Mouse (Mus musculus): ENCODE measurements around the gene Rabl6. TPM values are rescaled to one million over a fixed set of nuclear protein-coding genes. Genes with fewer than 3 reads are reported as not detected.

Gene Rabl6
- polyA plus RNA-seq, 1 experiment, result 40.9 TPM

GRCm38 (mm10) chr2:25551186-25551585 lies 57.1 kb downstream of the Rabl6 start:
- TF ChIP-seq CTCF (IDR thresholded peaks at IDR 0.05; ENCODE audit: control insufficient read depth, insufficient read depth, insufficient replicate concordance, low read depth, low read length) (peak; percentile 54; the same call in 1 of the 2 replicates), POLR2A (IDR thresholded peaks at IDR 0.05; ENCODE audit: control insufficient read depth, low read depth, low read length) (no peak)
- Histone ChIP-seq H3K4me3 (ENCODE audit: control insufficient read depth, low read depth, low read length) (no peak overlapping the region), H3K27me3 (ENCODE audit: control insufficient read depth, insufficient read depth, low read length) (no peaks in the 10 kb centered on the region), H3K36me3 (ENCODE audit: control insufficient read depth, insufficient read depth, low read length) (no peaks in the 10 kb centered on the region), H3K4me1 (ENCODE audit: control insufficient read depth, insufficient read depth, low read length) (peaks cover 7% of the 10 kb centered on the region), H3K27ac (ENCODE audit: control insufficient read depth, insufficient read depth, low read depth, low read length) (no peak overlapping the region)

DNA sequence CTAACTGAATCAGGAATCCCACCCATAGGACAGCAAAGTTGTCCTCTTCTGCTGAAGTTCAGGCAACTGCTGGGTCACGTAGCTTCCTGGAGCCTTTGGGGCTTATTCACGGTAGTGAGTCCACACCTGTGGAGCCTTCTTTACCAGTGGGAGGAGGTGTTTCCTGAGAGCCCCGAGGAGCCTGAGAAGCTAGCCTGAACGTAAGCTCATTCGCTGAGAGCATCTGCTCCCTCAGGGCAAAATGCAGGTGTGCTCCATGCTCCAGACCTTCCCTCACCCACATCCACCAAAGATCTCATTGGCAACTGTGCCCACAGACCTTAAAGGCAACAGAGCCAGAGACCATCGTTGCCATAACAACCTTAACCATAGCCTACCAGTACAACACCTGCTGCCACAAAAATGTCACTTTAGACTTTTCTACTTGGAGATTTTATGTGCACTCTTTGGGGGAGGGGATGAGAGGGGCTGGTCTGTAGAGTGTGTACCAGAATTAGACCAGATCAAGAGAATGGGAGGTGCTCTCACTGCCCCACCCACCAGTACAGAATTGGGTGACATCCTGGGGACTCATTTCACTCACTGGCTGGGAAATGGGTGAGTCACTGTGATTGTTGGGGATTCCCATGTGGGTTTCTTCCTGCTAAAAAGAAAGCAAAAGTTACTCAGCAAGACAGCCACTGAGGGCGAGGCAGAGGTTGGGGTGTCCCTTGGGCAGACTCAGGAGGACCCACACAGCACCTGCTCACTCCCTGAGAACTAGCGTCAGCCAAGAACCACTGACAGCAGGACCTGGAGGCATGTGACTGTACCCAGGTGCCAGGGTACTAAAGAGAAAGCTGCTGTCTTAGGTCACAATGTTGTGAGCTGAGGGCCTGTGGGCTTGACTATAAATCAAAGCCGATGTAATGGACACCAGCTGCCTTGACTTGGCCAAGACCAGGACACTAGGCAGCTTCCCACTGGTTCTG lies 59.0 kb downstream of the Rabl6 start:
- Histone ChIP-seq H3K4me1 (ENCODE audit: control insufficient read depth, insufficient read depth, low read length) (peaks cover 11% of the 10 kb centered on the region), H3K27me3 (ENCODE audit: control insufficient read depth, insufficient read depth, low read length) (no peaks in the 10 kb centered on the region), H3K27ac (ENCODE audit: control insufficient read depth, insufficient read depth, low read depth, low read length) (no peak overlapping the region), H3K4me3 (ENCODE audit: control insufficient read depth, low read depth, low read length) (no peak overlapping the region), H3K36me3 (ENCODE audit: control insufficient read depth, insufficient read depth, low read length) (no peaks in the 10 kb centered on the region)
- TF ChIP-seq CTCF (IDR thresholded peaks at IDR 0.05; ENCODE audit: control insufficient read depth, insufficient read depth, insufficient replicate concordance, low read depth, low read length) (no peak), POLR2A (IDR thresholded peaks at IDR 0.05; ENCODE audit: control insufficient read depth, low read depth, low read length) (no peak)

GRCm38 (mm10) chr2:25546811-25547491 lies 61.4 kb downstream of the Rabl6 start, which contains the start of gene Traf2:
Traf2 (minus strand) TSS chr2:25546940.
- Histone ChIP-seq H3K36me3 (ENCODE audit: control insufficient read depth, insufficient read depth, low read length) (no peaks in the 10 kb centered on the region), H3K4me3 (ENCODE audit: control insufficient read depth, low read depth, low read length) (peak within 1 kb of the TSS; percentile 98), H3K4me1 (ENCODE audit: control insufficient read depth, insufficient read depth, low read length) (peaks cover 11% of the 10 kb centered on the region), H3K27me3 (ENCODE audit: control insufficient read depth, insufficient read depth, low read length) (no peaks in the 10 kb centered on the region), H3K27ac (ENCODE audit: control insufficient read depth, insufficient read depth, low read depth, low read length) (peak within 1 kb of the TSS; percentile 99)
- TF ChIP-seq POLR2A (IDR thresholded peaks at IDR 0.05; ENCODE audit: control insufficient read depth, low read depth, low read length) (no peak), CTCF (IDR thresholded peaks at IDR 0.05; ENCODE audit: control insufficient read depth, insufficient read depth, insufficient replicate concordance, low read depth, low read length) (no peak)

DNA sequence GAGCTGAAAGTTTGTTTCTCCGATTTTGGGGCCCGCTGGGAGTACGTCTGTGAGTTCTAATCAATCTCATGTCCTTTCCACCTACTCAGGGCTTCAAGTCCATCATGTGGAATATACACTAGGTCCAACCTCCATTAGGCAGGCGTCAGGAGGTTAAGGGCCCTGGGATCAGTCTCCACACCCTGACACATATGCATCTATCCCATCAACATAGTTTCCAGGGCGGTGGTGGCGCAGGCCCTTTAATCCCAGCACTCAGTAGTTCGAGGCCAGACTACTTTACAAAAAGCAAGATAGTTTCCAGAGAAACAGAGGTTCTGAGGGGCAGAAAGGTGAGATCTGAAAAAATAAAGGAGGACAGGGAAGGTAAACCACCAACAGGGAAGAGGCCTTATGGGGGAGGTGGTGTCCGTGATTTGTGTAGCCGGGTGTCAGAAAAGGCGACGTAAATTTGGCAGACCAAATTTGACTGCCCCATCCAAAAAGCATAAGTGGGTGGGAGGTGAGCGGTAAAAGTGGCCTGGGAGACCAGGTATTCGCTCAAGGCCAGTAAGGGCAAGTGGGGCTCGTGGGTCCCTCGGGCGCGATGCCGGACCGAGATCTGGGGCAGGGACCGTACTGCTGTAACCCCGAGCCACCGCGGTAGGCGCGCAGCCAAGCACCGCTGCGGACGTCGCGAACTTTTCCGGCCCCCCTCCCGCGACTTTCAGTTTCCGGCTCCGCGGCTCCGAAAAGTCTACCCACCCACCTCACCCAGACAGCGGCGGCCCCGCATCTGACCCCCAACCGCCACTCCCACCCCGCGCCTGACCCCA lies 62.1 kb downstream of the Rabl6 start:
- TF ChIP-seq POLR2A (IDR thresholded peaks at IDR 0.05; ENCODE audit: control insufficient read depth, low read depth, low read length) (peak; percentile 72), CTCF (IDR thresholded peaks at IDR 0.05; ENCODE audit: control insufficient read depth, insufficient read depth, insufficient replicate concordance, low read depth, low read length) (no peak)
- Histone ChIP-seq H3K36me3 (ENCODE audit: control insufficient read depth, insufficient read depth, low read length) (no peaks in the 10 kb centered on the region), H3K4me3 (ENCODE audit: control insufficient read depth, low read depth, low read length) (peak overlapping the region; percentile 98), H3K27me3 (ENCODE audit: control insufficient read depth, insufficient read depth, low read length) (no peaks in the 10 kb centered on the region), H3K4me1 (ENCODE audit: control insufficient read depth, insufficient read depth, low read length) (peaks cover 11% of the 10 kb centered on the region), H3K27ac (ENCODE audit: control insufficient read depth, insufficient read depth, low read depth, low read length) (peak overlapping the region; percentile 99)

DNA sequence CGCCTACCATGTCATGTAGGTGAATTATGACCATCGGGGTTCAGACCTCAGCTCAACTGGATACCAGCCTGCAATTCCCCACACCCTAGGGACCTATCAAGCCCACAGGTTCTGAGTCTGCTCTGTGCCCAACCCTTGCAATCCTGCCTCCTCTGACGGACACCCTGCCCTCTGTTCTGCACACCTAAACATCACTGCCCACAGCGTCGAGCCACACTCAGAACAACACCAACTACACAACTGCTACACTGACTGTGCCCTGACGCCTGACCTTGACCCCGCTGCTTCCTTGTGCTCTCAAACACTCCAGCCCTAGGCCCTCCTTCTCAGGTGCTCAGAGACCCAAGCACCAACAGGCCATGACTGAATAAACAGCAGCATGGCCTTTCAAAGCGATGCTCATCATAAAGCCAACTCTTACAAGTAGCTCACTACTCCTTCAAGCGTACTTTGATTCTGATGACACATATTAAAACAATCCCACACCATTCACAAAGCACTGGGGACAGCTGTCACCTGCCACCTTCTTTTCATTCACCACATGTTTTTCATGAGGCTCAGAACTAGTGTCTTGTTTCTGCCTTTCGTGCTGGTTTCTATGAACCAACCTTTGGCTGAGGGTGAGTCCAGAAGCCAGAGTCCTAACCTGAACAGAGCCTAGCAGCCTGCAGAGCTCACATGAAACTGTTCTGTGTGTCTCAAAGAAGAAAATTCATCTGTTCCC lies 66.5 kb downstream of the Rabl6 start:
- peaks cover 4% of the 10 kb centered on the region for H3K4me1 ChIP-seq (ENCODE audit: control insufficient read depth, insufficient read depth, low read length)
- H3K27ac ChIP-seq (ENCODE audit: control insufficient read depth, insufficient read depth, low read depth, low read length), result no peak overlapping the region
- H3K36me3 ChIP-seq (ENCODE audit: control insufficient read depth, insufficient read depth, low read length), result peaks cover 1% of the 10 kb centered on the region; the same call in 1 of the 2 replicates
- H3K27me3 ChIP-seq (ENCODE audit: control insufficient read depth, insufficient read depth, low read length), result no peaks in the 10 kb centered on the region
- H3K4me3 ChIP-seq (ENCODE audit: control insufficient read depth, low read depth, low read length), result no peak overlapping the region
- no peak for TF ChIP-seq CTCF (IDR thresholded peaks at IDR 0.05; ENCODE audit: control insufficient read depth, insufficient read depth, insufficient replicate concordance, low read depth, low read length)

GRCm38 (mm10) chr2:25540541-25540948 lies 67.8 kb downstream of the Rabl6 start:
- Histone ChIP-seq H3K27ac (ENCODE audit: control insufficient read depth, insufficient read depth, low read depth, low read length) (no peak overlapping the region), H3K27me3 (ENCODE audit: control insufficient read depth, insufficient read depth, low read length) (no peaks in the 10 kb centered on the region), H3K36me3 (ENCODE audit: control insufficient read depth, insufficient read depth, low read length) (peaks cover 1% of the 10 kb centered on the region; the same call in 1 of the 2 replicates), H3K4me3 (ENCODE audit: control insufficient read depth, low read depth, low read length) (no peak overlapping the region), H3K4me1 (ENCODE audit: control insufficient read depth, insufficient read depth, low read length) (peaks cover 4% of the 10 kb centered on the region)
- no peak for TF ChIP-seq POLR2A (IDR thresholded peaks at IDR 0.05; ENCODE audit: control insufficient read depth, low read depth, low read length)
- no peak for TF ChIP-seq CTCF (IDR thresholded peaks at IDR 0.05; ENCODE audit: control insufficient read depth, insufficient read depth, insufficient replicate concordance, low read depth, low read length)
